Mouse (Mus musculus): Measurements from ENCODE around the gene Lrrn4. TPM values are rescaled to one million over a fixed set of nuclear protein-coding genes. Genes with fewer than 3 reads are reported as not detected.

Lrrn4 gene
- polyA plus RNA-seq (2017; shearing (Covaris generic)): 0.66 TPM

GRCm38 (mm10) chr2:132880844-132881645 lies at the start of gene Lrrn4:
Gene Lrrn4, minus strand, starts transcription at chr2:132880891.

GRCm38 (mm10) chr2:132846407-132847358 lies 34.0 kb downstream of the Lrrn4 start, which contains the start of gene Crls1:
Gene Crls1, plus strand, starts transcription at chr2:132846666.

Other genes with a start within 250 kb of the Lrrn4 start
- 32.7 TPM for gene Shld1, start 194.0 kb downstream of the Lrrn4 start, polyA plus RNA-seq (2017; shearing (Covaris generic))
- gene Chgb, start 99.6 kb downstream of the Lrrn4 start, polyA plus RNA-seq (2017; shearing (Covaris generic)): not detected
- gene Trmt6, start 64.8 kb downstream of the Lrrn4 start, polyA plus RNA-seq (2017; shearing (Covaris generic)): 46.2 TPM
- gene Mcm8, start 64.8 kb downstream of the Lrrn4 start, polyA plus RNA-seq (2017; shearing (Covaris generic)): 2.2 TPM
- gene Crls1, start 34.2 kb downstream of the Lrrn4 start, polyA plus RNA-seq (2017; shearing (Covaris generic)): 25.8 TPM
- 0.14 TPM for gene Fermt1, start 65.0 kb upstream of the Lrrn4 start, polyA plus RNA-seq (2017; shearing (Covaris generic))